Mouse (Mus musculus) neural tube, embryonic 12.5 days (tissue): ENCODE data around the gene Zbtb12. TPM values are rescaled to one million over a fixed set of nuclear protein-coding genes. Genes with fewer than 3 reads are reported as not detected.
"Not testable (repeated sequence)": the region's sequence is repeated elsewhere in the genome, so short reads cannot be mapped to it uniquely, and the experiment has no call there.

Experiments used
- ATAC-seq: fragments of 200-750 bp; cut with Nextera tagmentation; 2 replicates; pipeline ENCODE4 v1.8.0; 2017; ENCODE audit warnings: low read depth, mild to moderate bottlenecking, moderate TSS enrichment, moderate library complexity; ENCODE audit not compliant: low FRiP score
- H3K27ac ChIP-seq: fragments of 300-500 bp; sonication (generic); 2 replicates; pipeline ENCODE4 v1.5.1; 2016
- H3K27me3 ChIP-seq: fragments of 300-500 bp; sonication (generic); replicated peaks from 2 replicates; pipeline ENCODE4 v1.6.1; 2016; ENCODE audit warnings: mild to moderate bottlenecking
- H3K36me3 ChIP-seq: fragments of 300-500 bp; sonication (generic); 2 replicates; pipeline ENCODE4 v1.6.1; 2016; ENCODE audit warnings: mild to moderate bottlenecking
- H3K4me1 ChIP-seq: fragments of 300-500 bp; sonication (generic); 2 replicates; pipeline ENCODE4 v1.6.1; 2016
- H3K4me2 ChIP-seq: fragments of 300-500 bp; sonication (generic); replicated peaks from 2 replicates; pipeline ENCODE4 v1.6.1; 2016; ENCODE audit warnings: mild to moderate bottlenecking
- H3K4me3 ChIP-seq: fragments of 300-500 bp; sonication (generic); 2 replicates; pipeline ENCODE4 v1.5.1; 2016
- H3K9ac ChIP-seq: fragments of 300-500 bp; sonication (generic); 2 replicates; pipeline ENCODE4 v1.6.1; 2016; ENCODE audit warnings: mild to moderate bottlenecking
- H3K9me3 ChIP-seq: fragments of 300-500 bp; sonication (generic); 2 replicates; pipeline ENCODE4 v1.6.1; 2016; ENCODE audit warnings: mild to moderate bottlenecking
- WGBS: fragments of 180-500 bp; shearing (Covaris S2); methylation state at CpG from one replicate; pipeline ENCODE4 v1.1.7; 2016; 5-methylcytosine and 5-hydroxymethylcytosine counted together
- polyA plus RNA-seq: library from polyadenylated mRNA; unstranded; fragments of >200 nt; fragmentation: Nextera tagmentation; extraction: Ambion mirVana; gene quantifications from 2 replicates; pipeline ENCODE4 v1.2.1, GENCODE M21; 2016

Zbtb12 gene
- polyA plus RNA-seq, 1 experiment from 2014 or later, result 11.5 TPM

DNA sequence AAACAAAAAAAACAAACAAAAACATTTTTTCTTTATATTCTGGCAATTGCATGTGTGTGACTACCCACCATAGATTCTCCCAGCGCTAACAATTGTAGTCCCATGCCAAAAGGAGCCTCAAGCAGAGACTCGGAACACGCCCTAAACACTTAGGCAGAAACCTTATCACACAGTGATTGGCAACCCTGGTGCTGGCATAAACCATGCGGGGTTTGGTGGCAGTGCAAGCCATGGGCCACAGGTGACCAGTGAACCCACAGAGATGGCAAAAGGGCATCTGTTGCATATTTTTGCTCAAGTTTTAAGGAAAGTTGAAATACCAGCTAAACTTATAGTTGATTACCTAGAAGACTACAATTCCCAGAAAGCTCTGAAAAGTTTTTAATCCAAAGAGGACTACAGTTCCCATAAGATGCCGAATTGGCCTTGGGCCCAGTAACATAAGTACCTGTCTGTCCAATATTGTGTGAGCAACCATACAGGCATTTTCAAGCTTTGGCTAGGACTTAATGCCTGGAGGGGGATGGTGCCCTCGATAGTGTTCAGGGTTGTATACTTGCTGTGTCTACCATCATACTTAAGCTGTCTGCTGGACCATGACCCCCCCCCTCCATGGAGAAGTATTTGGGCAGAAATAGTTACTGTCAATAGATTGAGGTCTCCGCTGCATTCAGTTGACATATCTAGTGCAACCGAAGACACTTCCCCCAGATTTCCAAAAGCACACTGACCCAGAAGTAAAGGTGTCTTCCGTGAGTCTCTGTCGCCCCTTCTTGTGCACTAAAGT, 18.3 kb downstream of the Zbtb12 start:
- H3K4me3 ChIP-seq, result peak overlapping the region; percentile 98
- H3K9ac ChIP-seq, result peak overlapping the region; percentile 89
- peaks cover 17% of the 10 kb centered on the region for H3K36me3 ChIP-seq
- peak overlapping the region; percentile 98 for H3K4me2 ChIP-seq
- H3K27ac ChIP-seq, result peak overlapping the region; percentile 79; the same call in 1 of the 2 replicates
- peaks cover 41% of the 10 kb centered on the region for H3K4me1 ChIP-seq
- no peaks in the 10 kb centered on the region for H3K27me3 ChIP-seq
- WGBS, result 22% methylated on average over 10 of the region's 10 CpGs
- no peaks in the 10 kb centered on the region for H3K9me3 ChIP-seq
- no peak for ATAC-seq

DNA sequence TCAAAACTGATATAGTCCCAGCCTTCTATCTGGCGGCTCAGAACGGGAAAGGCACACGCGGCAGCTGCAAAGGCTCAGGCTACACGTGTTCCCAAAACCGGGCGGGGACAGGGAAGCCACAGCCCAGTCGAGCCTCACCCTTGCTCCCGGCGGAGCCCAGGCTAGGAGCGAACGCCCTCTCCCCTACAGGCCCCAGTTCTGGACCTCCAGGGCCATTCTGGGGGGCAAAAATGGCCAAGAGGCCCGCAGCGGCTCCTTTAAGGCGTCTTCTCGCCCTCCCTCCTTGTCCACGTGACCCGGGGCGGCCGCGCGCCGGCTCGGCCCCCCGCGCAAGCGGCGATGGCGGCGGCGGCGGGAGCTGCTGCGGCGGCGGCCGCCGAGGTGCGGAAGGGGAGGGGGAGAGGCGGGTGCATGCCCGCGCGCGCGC, 18.9 kb downstream of the Zbtb12 start, which contains the start of the genes C2 and Ehmt2:
Gene C2, minus strand, starts transcription at position 106 of the 427 bp plus-strand sequence.
Gene Ehmt2, plus strand, starts transcription at position 310 of the 427 bp plus-strand sequence.
- peaks cover 41% of the 10 kb centered on the region for H3K4me1 ChIP-seq
- 0 out of 2 replicates have a peak, but pooled peaks have one; percentile 11 for ATAC-seq
- WGBS, result 1% methylated on average over 41 of the region's 44 CpGs

DNA sequence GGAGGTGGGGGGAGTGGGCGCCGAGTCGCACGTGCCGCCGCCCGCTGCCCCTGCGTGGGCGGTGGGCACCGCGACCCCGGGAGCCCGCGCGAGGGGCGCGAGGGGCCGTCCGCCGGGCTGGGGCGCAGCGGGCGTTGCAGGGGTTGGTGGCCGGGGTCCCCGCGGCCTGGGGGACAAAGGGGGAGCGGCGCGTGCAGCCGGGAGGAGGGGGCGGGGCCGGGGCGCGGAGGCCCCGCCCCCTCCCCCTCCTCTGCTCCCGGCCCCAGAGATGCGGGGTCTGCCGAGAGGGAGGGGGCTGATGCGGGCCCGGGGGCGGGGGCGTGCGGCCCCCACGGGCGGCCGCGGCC, 19.4 kb downstream of the Zbtb12 start:
- H3K4me2 ChIP-seq, result peak overlapping the region; percentile 98
- peaks cover 37% of the 10 kb centered on the region for H3K4me1 ChIP-seq
- 0% methylated on average over 27 of the region's 47 CpGs for WGBS
- no peaks in the 10 kb centered on the region for H3K27me3 ChIP-seq
- H3K36me3 ChIP-seq, result peaks cover 28% of the 10 kb centered on the region
- H3K9ac ChIP-seq, result peak overlapping the region; percentile 89
- ATAC-seq, result no peak; the same call in 1 of the 2 replicates
- H3K4me3 ChIP-seq, result peak overlapping the region; percentile 98
- H3K27ac ChIP-seq, result peak overlapping the region; percentile 79
- no peaks in the 10 kb centered on the region for H3K9me3 ChIP-seq

More for the DNA sequence above, 18.9 kb downstream of the Zbtb12 start, which contains the start of the genes C2 and Ehmt2:
- Histone ChIP-seq H3K27ac (peak within 1 kb of the TSS; percentile 79), H3K4me2 (peak within 1 kb of the TSS; percentile 98), H3K27me3 (no peaks in the 10 kb centered on the region), H3K9me3 (no peaks in the 10 kb centered on the region), H3K9ac (peak within 1 kb of the TSS; percentile 89), H3K4me3 (peak within 1 kb of the TSS; percentile 98), H3K36me3 (peaks cover 23% of the 10 kb centered on the region)

DNA sequence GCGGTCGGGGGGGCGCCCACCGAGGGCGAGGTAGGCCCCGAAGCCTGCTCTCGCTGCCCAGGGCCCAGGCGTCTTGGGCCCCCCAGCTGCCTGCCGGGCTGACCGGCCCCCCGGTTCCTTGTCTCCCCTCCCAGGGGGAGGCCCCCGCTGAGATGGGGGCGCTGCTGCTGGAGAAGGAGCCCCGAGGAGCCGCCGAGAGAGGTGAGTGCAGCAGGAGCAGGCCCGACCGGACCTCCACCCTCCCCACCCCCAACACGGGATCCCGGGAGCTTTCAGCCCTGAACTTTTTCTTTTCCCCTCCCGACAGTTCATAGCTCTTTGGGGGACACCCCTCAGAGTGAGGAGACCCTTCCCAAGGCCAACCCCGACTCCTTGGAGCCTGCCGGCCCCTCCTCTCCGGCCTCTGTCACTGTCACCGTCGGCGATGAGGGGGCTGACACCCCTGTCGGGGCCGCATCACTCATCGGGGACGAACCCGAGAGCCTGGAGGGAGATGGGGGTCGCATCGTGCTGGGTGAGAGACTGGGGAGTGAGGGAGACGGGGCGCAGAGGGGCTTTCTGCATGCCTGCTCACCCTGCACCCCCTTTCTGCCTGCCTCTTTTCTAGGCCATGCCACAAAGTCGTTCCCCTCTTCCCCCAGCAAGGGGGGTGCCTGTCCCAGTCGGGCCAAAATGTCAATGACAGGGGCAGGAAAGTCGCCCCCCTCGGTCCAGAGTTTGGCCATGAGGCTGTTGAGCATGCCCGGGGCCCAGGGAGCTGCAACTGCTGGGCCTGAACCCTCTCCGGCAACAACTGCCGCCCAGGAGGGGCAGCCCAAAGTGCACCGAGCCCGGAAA, 20.0 kb downstream of the Zbtb12 start:
- no peak; the same call in 1 of the 2 replicates for ATAC-seq

DNA sequence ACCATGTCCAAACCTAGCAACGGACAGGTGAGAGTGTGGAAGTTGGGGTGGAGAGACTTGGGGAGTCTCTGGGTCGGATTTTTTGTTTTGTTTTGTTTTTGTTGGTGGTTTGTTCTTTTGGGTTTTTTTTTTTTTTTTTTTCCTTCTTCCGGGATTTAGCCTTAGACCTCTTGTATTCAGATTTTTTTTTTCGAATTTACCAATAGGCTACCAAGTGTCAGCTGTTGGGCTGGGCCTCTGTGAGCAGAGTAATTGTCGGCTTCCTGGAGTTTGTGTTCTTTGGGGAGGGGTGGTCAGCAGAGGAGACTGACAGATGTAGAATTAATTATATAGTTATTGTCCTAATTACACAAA, 20.6 kb downstream of the Zbtb12 start:
- Histone ChIP-seq H3K4me3 (peak overlapping the region; percentile 98), H3K4me1 (peaks cover 34% of the 10 kb centered on the region), H3K27me3 (no peaks in the 10 kb centered on the region), H3K9me3 (no peaks in the 10 kb centered on the region), H3K27ac (no peak overlapping the region), H3K36me3 (peaks cover 40% of the 10 kb centered on the region), H3K4me2 (peak overlapping the region; percentile 98), H3K9ac (peak overlapping the region; percentile 89)
- ATAC-seq, result no peak
- 2% methylated on average over 5 of the region's 5 CpGs for WGBS

More for the DNA sequence above, 20.0 kb downstream of the Zbtb12 start:
- H3K9ac ChIP-seq, result peak overlapping the region; percentile 89
- H3K9me3 ChIP-seq, result no peaks in the 10 kb centered on the region
- no peaks in the 10 kb centered on the region for H3K27me3 ChIP-seq
- peak overlapping the region; percentile 98 for H3K4me3 ChIP-seq
- H3K4me1 ChIP-seq, result peaks cover 35% of the 10 kb centered on the region
- H3K27ac ChIP-seq, result peak overlapping the region; percentile 79
- WGBS, result 2% methylated on average over 40 of the region's 45 CpGs
- H3K36me3 ChIP-seq, result peaks cover 34% of the 10 kb centered on the region
- peak overlapping the region; percentile 98 for H3K4me2 ChIP-seq

DNA sequence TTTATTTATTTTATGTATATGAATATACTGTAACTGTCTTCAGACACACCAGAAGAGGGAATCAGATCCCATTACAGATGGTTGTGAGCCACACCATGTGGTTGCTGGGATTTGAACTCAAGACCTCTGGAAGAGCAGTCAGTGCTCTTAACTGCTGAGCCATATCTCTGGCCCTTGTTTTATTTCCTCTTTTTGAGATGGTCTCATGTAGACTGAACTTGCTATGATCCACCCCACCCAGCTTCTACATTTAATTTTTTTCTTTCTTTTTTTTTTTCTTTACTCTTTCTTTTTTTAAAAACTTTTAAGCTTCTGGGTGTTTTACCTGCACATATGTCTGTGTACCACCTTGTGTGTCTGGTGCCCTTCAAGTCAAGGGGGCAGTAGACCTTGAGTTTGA, 21.5 kb downstream of the Zbtb12 start:
- H3K9ac ChIP-seq, ATAC-seq, H3K27me3 ChIP-seq, H3K9me3 ChIP-seq, H3K27ac ChIP-seq, H3K4me3 ChIP-seq: not testable (repeated sequence)
- H3K4me2 ChIP-seq, result 0 out of 2 replicates have a peak overlapping the region, but pooled peaks have one; percentile 98
- H3K4me1 ChIP-seq, result peaks cover 25% of the 10 kb centered on the region
- H3K36me3 ChIP-seq, result peaks cover 48% of the 10 kb centered on the region

DNA sequence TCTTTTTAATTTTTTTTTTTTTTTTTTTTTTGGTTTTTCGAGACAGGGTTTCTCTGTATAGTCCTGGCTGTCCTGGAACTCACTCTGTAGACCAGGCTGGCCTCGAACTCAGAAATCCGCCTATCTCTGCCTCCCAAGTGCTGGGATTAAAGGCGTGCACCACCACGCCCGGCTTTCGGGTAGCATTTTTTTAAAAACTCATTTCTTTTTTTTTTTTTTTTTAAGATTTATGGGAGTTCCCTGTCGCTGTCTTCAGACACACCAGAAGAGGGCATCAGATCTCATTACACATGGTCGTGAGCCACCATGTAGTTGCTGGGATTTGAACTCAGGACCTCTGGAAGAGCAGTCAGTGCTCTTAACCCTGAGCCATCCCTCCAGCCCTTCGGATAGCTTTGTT, 22.7 kb downstream of the Zbtb12 start:
- not testable (repeated sequence) for ATAC-seq, H3K27me3 ChIP-seq, H3K4me2 ChIP-seq, H3K9ac ChIP-seq, H3K4me3 ChIP-seq, H3K27ac ChIP-seq, H3K9me3 ChIP-seq
- H3K4me1 ChIP-seq, result peaks cover 14% of the 10 kb centered on the region
- peaks cover 52% of the 10 kb centered on the region for H3K36me3 ChIP-seq
- WGBS, result 89% methylated on average over 9 of the region's 10 CpGs

DNA sequence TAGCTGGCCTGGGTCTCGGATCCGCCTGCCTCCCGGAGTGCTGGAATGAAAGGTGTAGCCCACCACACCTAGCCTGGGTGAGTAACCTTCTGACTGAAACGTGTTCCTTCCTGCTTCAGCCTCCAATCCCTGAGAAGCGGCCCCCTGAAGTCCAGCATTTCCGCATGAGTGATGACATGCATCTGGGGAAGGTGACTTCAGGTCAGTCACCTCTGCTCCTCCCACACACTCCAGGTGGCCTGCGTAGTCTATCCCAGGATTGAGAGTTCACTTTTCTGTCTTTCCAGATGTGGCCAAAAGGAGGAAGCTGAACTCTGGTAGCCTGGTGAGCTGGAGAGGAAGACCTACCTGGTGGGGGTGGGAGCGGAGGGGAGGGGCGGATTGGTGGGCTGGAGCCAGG, 23.6 kb downstream of the Zbtb12 start:
- H3K27me3 ChIP-seq, result no peaks in the 10 kb centered on the region
- 92% methylated on average over 9 of the region's 9 CpGs for WGBS
- no peak overlapping the region for H3K9ac ChIP-seq
- no peaks in the 10 kb centered on the region for H3K9me3 ChIP-seq
- peaks cover 62% of the 10 kb centered on the region for H3K36me3 ChIP-seq
- no peak for ATAC-seq
- H3K27ac ChIP-seq, result no peak overlapping the region
- H3K4me2 ChIP-seq, result no peak overlapping the region
- no peak overlapping the region for H3K4me3 ChIP-seq
- peaks cover 5% of the 10 kb centered on the region for H3K4me1 ChIP-seq

DNA sequence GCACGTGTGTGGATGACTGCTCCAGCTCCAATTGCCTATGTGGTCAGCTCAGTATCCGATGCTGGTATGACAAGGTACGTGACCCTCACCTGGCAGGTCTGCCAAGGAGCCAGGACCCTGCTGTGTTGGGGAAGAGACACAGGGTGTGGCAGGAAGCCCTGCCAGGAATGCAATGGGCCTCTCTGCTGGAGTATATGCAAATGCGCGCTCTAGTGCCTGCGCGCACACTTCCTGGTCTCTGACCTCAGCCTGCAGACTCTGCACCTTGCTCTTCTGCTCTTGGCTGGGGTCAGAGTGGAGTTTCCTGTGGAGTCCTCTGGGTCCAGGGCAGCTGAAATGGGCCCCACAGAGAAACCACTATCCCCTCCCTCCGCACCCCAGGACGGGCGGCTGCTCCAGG, 31.7 kb downstream of the Zbtb12 start:
- H3K9me3 ChIP-seq, result no peaks in the 10 kb centered on the region
- no peak overlapping the region for H3K27ac ChIP-seq
- 93% methylated on average over 10 of the region's 10 CpGs for WGBS
- peaks cover 81% of the 10 kb centered on the region for H3K36me3 ChIP-seq
- no peak for ATAC-seq
- H3K4me2 ChIP-seq, result no peak overlapping the region
- H3K4me3 ChIP-seq, result peak overlapping the region; percentile 7; the same call in 1 of the 2 replicates
- H3K4me1 ChIP-seq, result no peaks in the 10 kb centered on the region
- no peak overlapping the region for H3K9ac ChIP-seq
- no peaks in the 10 kb centered on the region for H3K27me3 ChIP-seq

DNA sequence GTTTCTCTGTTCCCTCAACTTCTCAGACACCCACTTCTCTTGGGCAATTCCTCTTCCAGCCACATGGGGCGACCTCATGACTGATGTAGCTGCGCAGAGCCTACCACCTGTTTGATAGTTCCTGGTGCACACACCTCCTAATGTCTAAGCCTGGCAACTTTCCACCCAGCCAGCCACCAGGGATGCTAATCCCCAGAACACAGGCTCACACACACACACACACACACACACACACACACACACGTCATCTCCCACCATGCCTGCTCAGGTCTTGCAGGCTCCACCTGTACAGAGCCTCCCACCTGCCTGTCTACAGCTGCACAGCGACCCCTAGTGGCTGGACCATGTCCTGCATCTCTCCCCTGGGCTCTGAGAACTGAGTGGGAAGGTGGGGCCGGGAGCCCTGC, 32.7 kb downstream of the Zbtb12 start:
- Histone ChIP-seq H3K9me3 (no peaks in the 10 kb centered on the region), H3K36me3 (peaks cover 71% of the 10 kb centered on the region), H3K27me3 (no peaks in the 10 kb centered on the region), H3K4me2 (no peak overlapping the region), H3K4me3 (no peak overlapping the region), H3K9ac (no peak overlapping the region), H3K4me1 (no peaks in the 10 kb centered on the region), H3K27ac (no peak overlapping the region)
- ATAC-seq, result peak; percentile 48; the same call in 1 of the 2 replicates
- 48% methylated on average over 5 of the region's 5 CpGs for WGBS

DNA sequence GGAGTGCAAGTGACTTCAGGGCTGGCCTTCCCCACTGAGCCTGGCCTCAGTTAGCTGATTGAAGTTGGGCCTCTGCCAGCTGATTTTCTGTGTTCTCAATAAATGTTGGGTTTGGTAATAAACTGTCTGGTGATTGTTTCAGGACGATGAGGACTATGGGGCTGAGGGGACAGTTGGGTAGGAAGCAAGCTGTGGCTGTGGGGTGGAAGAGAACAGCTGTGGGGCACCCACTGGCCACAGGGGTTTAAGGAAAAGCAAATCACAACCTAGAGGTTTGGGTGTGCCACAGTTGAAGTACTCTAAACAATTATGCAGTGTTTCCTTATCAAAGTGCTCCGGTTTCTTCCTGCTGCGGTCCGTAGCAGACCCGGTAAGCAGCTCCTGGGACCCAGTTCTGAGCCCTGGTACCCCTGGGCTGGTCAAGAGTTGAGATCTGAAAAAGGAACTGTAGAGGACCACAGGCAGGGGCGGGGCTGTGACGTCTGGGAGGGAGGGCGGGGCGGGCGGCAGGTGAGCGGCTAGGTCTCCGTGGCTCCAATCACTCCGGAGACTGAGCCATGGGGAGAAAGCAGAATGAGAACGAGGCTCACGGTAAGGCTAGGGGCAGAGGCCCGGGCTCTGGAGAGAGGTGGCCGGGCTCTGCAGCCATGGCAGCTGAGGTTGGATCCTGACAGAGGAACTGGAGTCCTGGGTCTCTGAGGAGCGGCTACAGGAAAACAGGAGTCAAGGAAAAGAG, 34.8 kb downstream of the Zbtb12 start, which contains the start of gene Slc44a4:
Gene Slc44a4, plus strand, starts transcription at position 537 of the 736 bp plus-strand sequence.
- Histone ChIP-seq H3K4me2 (no peak within 1 kb of the TSS), H3K9me3 (no peaks in the 10 kb centered on the region), H3K4me3 (no peak within 1 kb of the TSS), H3K4me1 (no peaks in the 10 kb centered on the region), H3K27ac (no peak within 1 kb of the TSS), H3K9ac (no peak within 1 kb of the TSS), H3K36me3 (peaks cover 50% of the 10 kb centered on the region), H3K27me3 (no peaks in the 10 kb centered on the region)
- 34% methylated on average over 18 of the region's 18 CpGs for WGBS
- no peak for ATAC-seq
